Mouse (Mus musculus) lung, postnatal 14 days (tissue): ENCODE measurements around the gene Mast4.
A peak's percentile ranks its signal among the peaks of the same experiment; 100 is the strongest.

Experiments
- DNase-seq: peaks from one replicate; pipeline ENCODE4 v3.0.0; 2021

Mast4 gene

GRCm38 (mm10) chr13:102774786-102775201 is 559.5 kb downstream of the Mast4 start:
- peak; percentile 8 for DNase-seq

GRCm38 (mm10) chr13:102773169-102773568 is 561.1 kb downstream of the Mast4 start:
- DNase-seq: no peak

- DNase-seq: peak; percentile 52
Observed at GRCm38 (mm10) chr13:102770194-102770593, 564.1 kb downstream of the Mast4 start.

GRCm38 (mm10) chr13:102768512-102768911 is 565.8 kb downstream of the Mast4 start:
- DNase-seq: no peak

GRCm38 (mm10) chr13:102767110-102767509 is 567.2 kb downstream of the Mast4 start:
- no peak for DNase-seq

- no peak for DNase-seq
Observed at GRCm38 (mm10) chr13:102765216-102765615, 569.1 kb downstream of the Mast4 start.

- DNase-seq: no peak
Observed at GRCm38 (mm10) chr13:102764218-102764617, 570.1 kb downstream of the Mast4 start.

GRCm38 (mm10) chr13:102762203-102762602 is 572.1 kb downstream of the Mast4 start:
- no peak for DNase-seq

GRCm38 (mm10) chr13:102761410-102761809 is 572.9 kb downstream of the Mast4 start:
- no peak for DNase-seq

- no peak for DNase-seq
Observed at GRCm38 (mm10) chr13:102758021-102758420, 576.3 kb downstream of the Mast4 start.

GRCm38 (mm10) chr13:102756071-102756470 is 578.2 kb downstream of the Mast4 start:
- DNase-seq: no peak

- no peak for DNase-seq
Observed at GRCm38 (mm10) chr13:102755124-102755523, 579.2 kb downstream of the Mast4 start.

GRCm38 (mm10) chr13:102753714-102754556 is 580.4 kb downstream of the Mast4 start:
- DNase-seq: no peak

- DNase-seq: no peak
Observed at GRCm38 (mm10) chr13:102749891-102750290, 584.4 kb downstream of the Mast4 start.

- DNase-seq: no peak
Observed at GRCm38 (mm10) chr13:102749194-102749593, 585.1 kb downstream of the Mast4 start.

GRCm38 (mm10) chr13:102746803-102747561 is 587.3 kb downstream of the Mast4 start:
- DNase-seq: peak; percentile 20

GRCm38 (mm10) chr13:102745626-102746342 is 588.5 kb downstream of the Mast4 start:
- DNase-seq: no peak

GRCm38 (mm10) chr13:102745270-102745600 is 589.1 kb downstream of the Mast4 start:
- no peak for DNase-seq

- peak; percentile 58 for DNase-seq
Observed at GRCm38 (mm10) chr13:102744481-102745269, 589.6 kb downstream of the Mast4 start.

GRCm38 (mm10) chr13:102739720-102740535 is 594.4 kb downstream of the Mast4 start:
- no peak for DNase-seq

- DNase-seq: no peak
Observed at GRCm38 (mm10) chr13:102737811-102738210, 596.5 kb downstream of the Mast4 start.

- no peak for DNase-seq
Observed at GRCm38 (mm10) chr13:102733063-102733462, 601.2 kb downstream of the Mast4 start.
